Mouse (Mus musculus): ENCODE results near the gene Pfkm. TPM values are rescaled to one million over a fixed set of nuclear protein-coding genes. Genes with fewer than 3 reads are reported as not detected.

The Pfkm gene
- total and polyA plus RNA-seq, 3 experiments = 23.5 to 37.9 (median 29.6) TPM

- Histone ChIP-seq H3K9ac (ENCODE audit: insufficient read depth, low read depth) (no peak overlapping the region), H3K4me3 (replicated peaks in 1 of 3; ENCODE audit: low read depth in 2 of 3, low read length in 2 of 3, poor library complexity in 1 of 3) (no peak overlapping the region), H3K4me2 (ENCODE audit: insufficient read depth, low read depth, poor library complexity, severe bottlenecking) (no peak overlapping the region), H3K27ac (ENCODE audit: insufficient read depth, low read depth) (no peak overlapping the region), H3K79me2 (replicated peaks; ENCODE audit: control insufficient read depth, extremely low read depth, insufficient read depth, poor library complexity, severe bottlenecking) (no peaks in the 10 kb centered on the region), H3K36me3 (replicated peaks in 1 of 2; ENCODE audit: control insufficient read depth in 1 of 2, insufficient read depth in 1 of 2, low read length in 1 of 2) (no peaks in the 10 kb centered on the region), H3K27me3 (replicated peaks) (peaks cover 43% of the 10 kb centered on the region), H3K9me3 (replicated peaks; ENCODE audit: low read length) (no peaks in the 10 kb centered on the region), H3K4me1 (ENCODE audit: control insufficient read depth in 1 of 2, insufficient read depth in 2 of 2) (peaks cover 5 to 11% of the 10 kb centered on the region in 2 experiments; a peak in 3 of 4 replicates)
- no peak for DNase-seq (ENCODE audit: extremely low read depth)
- in situ Hi-C loops (cut with MboI; ENCODE audit: low pct_ligation_motif_present, low pct_unique_long_range_greater_than_20kb, low sequenced_read_pairs) = loop anchor here (25.0 kb wide), 1 partner anchor 299 kb away; no protein-coding TSS in a partner anchor
- TF ChIP-seq UBTF (IDR thresholded peaks at IDR 0.05; ENCODE audit: low read depth, low read length) = no peak
- TF ChIP-seq MAZ (IDR thresholded peaks at IDR 0.05; ENCODE audit: low read depth, low read length) = no peak
- TF ChIP-seq RCOR1 (conservative IDR thresholded peaks at IDR 0.05; ENCODE audit: low read depth, low read length) = no peak
- TF ChIP-seq E2F4 (IDR thresholded peaks at IDR 0.05; ENCODE audit: insufficient replicate concordance, low read depth, low read length) = no peak
- no peak for TF ChIP-seq CHD2 (IDR thresholded peaks at IDR 0.05; ENCODE audit: low read length)
- no peak for TF ChIP-seq GABPA (IDR thresholded peaks at IDR 0.05; ENCODE audit: insufficient replicate concordance, low read depth, low read length)
- no peak for TF ChIP-seq MYC (IDR thresholded peaks at IDR 0.05; ENCODE audit: low read depth, low read length)
- TF ChIP-seq CHD1 (IDR thresholded peaks at IDR 0.05; ENCODE audit: low read depth, low read length) = no peak
- no peak for TF ChIP-seq PAX5 (IDR thresholded peaks at IDR 0.05; ENCODE audit: low read length)
- dilution Hi-C loops (cut with MboI; ENCODE audit: extremely low pct_ligation_motif_present, extremely low pct_unique_long_range_greater_than_20kb, low sequenced_read_pairs) = no loop called here
Observed at GRCm38 (mm10) chr15:98161026-98161805, 68.8 kb downstream of the Pfkm start.

GRCm38 (mm10) chr15:98162561-98162960, 70.2 kb downstream of the Pfkm start:
- dilution Hi-C loops (cut with MboI; ENCODE audit: extremely low pct_ligation_motif_present, extremely low pct_unique_long_range_greater_than_20kb, low sequenced_read_pairs) (no loop called here), in situ Hi-C loops (cut with MboI; ENCODE audit: low pct_ligation_motif_present, low pct_unique_long_range_greater_than_20kb, low sequenced_read_pairs) (loop anchor here (25.0 kb wide), 1 partner anchor 300 kb away; no protein-coding TSS in a partner anchor)
- Histone ChIP-seq H3K9me3 (replicated peaks; ENCODE audit: low read length) (no peaks in the 10 kb centered on the region), H3K27me3 (replicated peaks) (peaks cover 56% of the 10 kb centered on the region), H3K4me3 (replicated peaks in 1 of 3; ENCODE audit: low read depth in 2 of 3, low read length in 2 of 3, poor library complexity in 1 of 3) (no peak overlapping the region), H3K79me2 (replicated peaks; ENCODE audit: control insufficient read depth, extremely low read depth, insufficient read depth, poor library complexity, severe bottlenecking) (no peaks in the 10 kb centered on the region), H3K9ac (ENCODE audit: insufficient read depth, low read depth) (no peak overlapping the region), H3K4me1 (ENCODE audit: control insufficient read depth in 1 of 2, insufficient read depth in 2 of 2) (peaks cover 0 to 11% of the 10 kb centered on the region in 2 experiments; a peak in 2 of 4 replicates), H3K27ac (ENCODE audit: insufficient read depth, low read depth) (no peak overlapping the region), H3K4me2 (ENCODE audit: insufficient read depth, low read depth, poor library complexity, severe bottlenecking) (no peak overlapping the region), H3K36me3 (replicated peaks in 1 of 2; ENCODE audit: control insufficient read depth in 1 of 2, insufficient read depth in 1 of 2, low read length in 1 of 2) (no peaks in the 10 kb centered on the region)
- TF ChIP-seq SIN3A (IDR thresholded peaks at IDR 0.05; ENCODE audit: low read length) (no peak), NELFE (IDR thresholded peaks at IDR 0.05; ENCODE audit: low read depth, low read length) (no peak), BHLHE40 (IDR thresholded peaks at IDR 0.05; ENCODE audit: low read depth, low read length) (no peak), RCOR1 (conservative IDR thresholded peaks at IDR 0.05; ENCODE audit: low read depth, low read length) (no peak), CTCF (conservative IDR thresholded peaks at IDR 0.05 in 1 of 2, IDR thresholded peaks at IDR 0.05 in 1 of 2; ENCODE audit: low read depth in 2 of 2, low read length in 2 of 2) (no peak)
- DNase-seq (ENCODE audit: extremely low read depth) = no peak

All from CH12.LX (cell line).